Mouse (Mus musculus) spleen, postnatal 36 days (tissue): ENCODE measurements around the gene Cip2a.

ENCODE experiments used
- DNase-seq, 2 experiments: peaks; one replicate each; pipeline ENCODE4 v3.0.0; 2022; ENCODE audit warnings: low spot score in 2 of 2, mixed read lengths in 1 of 2

Cip2a gene

DNA sequence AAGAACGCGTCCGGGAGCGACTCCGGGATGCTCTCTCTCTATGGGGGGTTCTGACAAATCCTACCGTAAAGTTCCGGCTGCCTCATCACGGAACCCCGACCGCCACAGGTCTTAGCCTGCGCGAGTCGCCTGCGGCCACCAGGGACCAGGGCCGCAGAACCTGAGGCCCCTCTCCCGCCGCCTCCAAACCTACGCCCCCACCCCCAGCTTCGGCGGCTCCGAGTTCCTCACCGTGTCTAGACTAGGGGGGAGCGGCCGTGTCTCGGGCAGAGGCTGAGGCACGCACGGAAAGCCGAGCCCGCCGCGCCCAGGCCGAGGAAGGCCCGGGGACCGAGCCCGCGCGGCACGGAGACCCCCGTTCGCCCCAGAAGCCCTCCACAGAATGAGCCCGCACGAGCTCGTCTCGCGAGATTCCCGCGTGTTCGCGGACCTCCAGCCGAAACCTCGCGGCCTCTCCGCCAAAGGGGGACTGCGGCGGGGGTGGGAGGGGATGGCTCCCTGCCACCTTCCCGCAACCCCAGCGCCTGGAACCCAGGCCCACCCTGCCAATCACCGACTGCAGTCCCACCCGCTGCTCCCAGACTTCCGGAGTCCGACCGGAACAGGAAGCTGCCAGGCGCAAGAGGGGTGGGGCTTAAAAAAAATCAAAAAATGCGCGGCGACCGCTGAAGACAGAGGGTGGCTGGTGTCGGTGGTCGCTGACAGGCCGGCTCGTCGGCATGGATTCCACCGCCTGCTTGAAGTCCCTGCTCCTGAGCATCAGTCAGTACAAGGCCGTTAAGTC lies at the start of gene Cip2a, which contains the start of gene Dzip3:
Gene Cip2a (plus strand): TSS at position 627 of the 784 bp plus-strand sequence.
Gene Dzip3 (minus strand): TSS at position 607 of the 784 bp plus-strand sequence.
- DNase-seq = peak; percentile 84

DNA sequence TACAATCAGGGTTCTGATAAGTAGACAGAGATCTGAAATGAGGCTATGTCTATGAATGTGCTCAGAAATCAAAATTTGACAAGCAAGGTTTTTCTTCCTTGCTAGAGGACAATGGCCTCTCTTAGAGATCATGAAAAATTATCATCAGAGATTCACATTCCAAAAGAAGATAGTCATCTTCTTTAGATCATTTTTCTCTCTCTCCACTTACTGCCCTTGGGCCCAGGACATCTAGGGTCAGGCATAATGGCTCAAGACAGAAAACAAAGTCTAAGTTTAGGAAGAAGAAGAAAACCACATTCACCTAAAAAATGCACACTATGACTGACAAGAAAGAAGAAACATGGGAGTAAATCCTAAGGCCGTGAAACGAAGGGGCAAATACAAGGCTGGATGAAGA lies 21.0 kb upstream of the Cip2a start:
- no peak for DNase-seq

- no peak for DNase-seq
Measured at GRCm38 (mm10) chr16:48973548-48973947, 20.4 kb upstream of the Cip2a start.

- DNase-seq = no peak
Measured at GRCm38 (mm10) chr16:48979965-48980364, 14.0 kb upstream of the Cip2a start.

GRCm38 (mm10) chr16:48985034-48985627 lies 8.9 kb upstream of the Cip2a start:
- DNase-seq = no peak

- no peak for DNase-seq
Measured at GRCm38 (mm10) chr16:48989700-48990099, 4.3 kb upstream of the Cip2a start.

- DNase-seq = no peak
Measured at GRCm38 (mm10) chr16:48992437-48993230, 1.4 kb upstream of the Cip2a start.

DNA sequence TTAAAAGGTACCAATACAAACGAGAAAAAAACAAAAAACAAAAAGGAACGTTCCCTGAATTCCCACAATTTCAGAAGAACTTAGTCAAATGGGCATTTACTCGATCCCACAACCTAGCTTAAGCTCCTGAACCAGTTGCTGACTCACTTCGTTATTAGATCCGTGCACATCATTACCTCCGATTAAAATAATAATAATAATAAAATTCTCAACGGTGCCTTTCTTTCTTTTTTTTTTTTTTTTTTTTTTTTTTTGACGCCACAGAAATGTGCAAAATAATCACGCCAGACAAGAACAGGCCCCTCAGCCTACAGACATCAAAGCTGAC lies 790 bp upstream of the Cip2a start:
- DNase-seq = no peak

DNA sequence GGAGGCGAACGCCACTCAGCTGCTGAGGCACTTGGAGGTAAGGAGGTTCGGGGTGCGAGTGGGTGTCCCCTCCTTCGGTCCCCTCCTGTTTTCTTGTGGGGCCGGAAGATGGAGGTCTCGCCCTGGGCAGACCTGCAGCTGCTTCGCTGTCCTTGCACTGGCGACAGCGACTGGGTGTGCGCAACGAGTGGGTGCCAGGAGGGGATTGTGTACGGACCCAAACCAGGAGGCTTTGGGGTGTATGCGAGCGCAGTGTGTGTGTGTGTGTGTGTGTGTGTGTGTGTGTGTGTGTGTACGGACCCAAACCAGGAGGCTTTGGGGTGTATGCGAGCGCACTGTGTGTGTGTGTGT lies 333 bp downstream of the Cip2a start:
- peak in 1 of 2 experiments; percentile 2 for DNase-seq

DNA sequence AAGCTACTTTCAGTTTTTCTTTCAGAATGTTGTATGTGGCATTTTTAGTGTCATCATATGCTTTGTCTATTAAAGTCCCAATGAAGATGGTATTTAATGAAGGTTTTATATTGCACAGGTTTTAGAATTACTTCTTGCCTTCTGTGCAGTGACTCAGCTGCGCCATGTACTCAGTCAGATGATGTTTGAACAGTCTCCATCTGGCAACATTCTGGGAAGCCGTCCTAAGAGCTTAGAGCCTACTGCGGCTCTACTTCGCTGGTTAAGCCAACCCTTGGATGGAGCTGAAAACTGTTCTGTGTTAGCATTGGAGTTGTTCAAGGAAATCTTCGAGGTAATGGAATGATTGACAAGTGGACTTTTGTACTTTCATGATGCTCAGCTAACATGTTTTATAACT lies 10.2 kb downstream of the Cip2a start:
- no peak for DNase-seq

DNA sequence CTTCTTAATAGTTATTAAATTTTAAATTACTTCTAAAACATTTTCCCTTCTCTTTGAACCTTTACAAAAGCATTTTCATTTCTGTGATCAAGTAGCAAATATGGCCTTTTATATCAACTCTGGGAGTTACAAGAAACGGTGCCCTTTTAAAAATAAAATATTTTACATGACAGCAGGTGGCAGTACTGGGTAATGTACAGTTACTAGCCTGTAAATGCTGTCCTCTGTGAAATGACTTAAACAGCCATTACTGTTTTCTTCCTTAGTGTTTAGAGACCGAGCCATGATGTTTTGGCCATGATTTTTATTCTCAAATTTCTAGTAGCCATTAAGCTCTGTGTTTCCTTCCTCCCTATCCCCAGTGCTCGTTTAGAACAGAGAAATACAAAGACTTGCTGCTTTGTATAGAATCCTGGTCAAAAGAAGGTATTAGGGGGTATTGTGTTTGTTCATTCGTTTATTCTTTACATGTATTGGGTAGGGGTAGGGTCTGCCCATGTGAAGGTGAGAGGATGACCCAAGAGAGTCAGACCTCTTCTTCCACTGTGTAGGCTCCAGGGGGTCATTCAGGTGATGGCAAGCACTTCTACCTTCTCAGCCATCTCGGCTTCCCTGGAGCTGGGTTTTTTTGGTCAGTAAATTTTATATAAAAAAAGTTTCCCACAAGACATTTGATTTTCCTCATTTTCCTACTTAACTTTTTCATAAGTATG lies 22.8 kb downstream of the Cip2a start:
- no peak for DNase-seq

DNA sequence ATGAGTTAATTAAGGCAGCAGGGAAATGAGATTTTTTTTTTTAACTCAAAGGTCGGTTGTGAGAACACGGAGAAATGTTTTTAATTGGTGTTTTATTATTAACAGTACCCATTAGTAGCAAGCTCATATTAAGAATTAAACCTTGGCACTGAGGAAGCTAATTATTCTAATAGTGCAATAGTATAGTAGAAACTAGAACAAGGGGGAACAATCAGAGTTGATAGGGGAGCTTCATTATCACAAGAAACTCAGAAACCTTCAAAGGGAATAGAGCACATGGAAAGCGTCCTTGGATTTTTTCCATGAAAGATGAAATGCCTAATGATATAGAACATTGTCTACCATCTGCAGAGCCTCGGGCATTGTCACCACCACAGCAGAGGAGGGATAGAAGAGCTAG lies 41.9 kb downstream of the Cip2a start:
- no peak for DNase-seq

DNA sequence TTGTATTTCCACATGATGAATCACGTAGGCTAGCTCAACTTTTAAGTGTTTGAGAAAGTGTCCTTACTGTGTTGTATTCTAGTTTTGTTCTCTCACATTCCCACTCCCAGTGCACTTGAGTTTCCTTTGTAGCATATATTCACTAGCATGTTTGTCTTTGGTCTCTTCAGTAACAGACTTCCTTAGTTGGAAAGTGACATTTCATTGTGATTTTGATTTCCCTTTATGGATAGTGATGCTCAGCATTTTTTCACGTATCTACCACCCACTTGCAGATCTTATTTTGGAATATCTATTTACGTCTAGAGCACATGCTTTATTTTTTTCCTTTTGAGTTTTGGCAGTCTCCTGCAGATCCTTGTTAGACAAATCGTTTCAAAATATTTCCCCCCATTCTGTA lies 43.8 kb downstream of the Cip2a start:
- no peak for DNase-seq

DNA sequence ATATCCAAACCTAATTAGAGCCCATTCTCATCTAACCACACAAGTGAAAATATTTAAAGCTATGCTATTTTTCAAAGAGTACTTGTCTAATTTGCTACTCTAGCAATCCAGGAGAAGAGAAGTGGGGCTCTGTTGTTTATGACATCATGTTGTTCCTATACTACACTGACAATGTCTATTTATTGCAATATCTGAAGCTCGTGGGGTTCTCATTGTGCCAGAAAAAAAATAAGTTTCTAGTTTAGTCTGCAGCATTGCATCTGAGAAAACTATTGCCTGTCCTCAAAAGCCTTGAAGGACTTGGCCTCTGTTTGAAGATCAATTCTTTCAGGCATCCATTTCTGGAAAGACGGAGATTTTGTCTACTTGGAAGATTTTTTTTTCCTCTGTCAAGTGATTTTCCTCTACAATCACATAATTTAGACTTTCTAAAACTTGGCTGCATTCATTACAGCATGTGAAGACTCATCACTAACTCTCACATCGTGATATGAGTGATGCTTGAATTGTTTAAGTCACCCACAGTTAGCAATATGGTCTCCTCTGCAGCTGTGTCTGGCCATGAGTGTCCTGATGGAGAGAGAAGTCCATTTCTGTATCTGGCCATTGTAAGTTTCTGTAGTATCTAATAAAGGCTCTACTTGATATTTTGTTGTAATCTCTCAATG lies 46.7 kb downstream of the Cip2a start:
- no peak for DNase-seq

DNA sequence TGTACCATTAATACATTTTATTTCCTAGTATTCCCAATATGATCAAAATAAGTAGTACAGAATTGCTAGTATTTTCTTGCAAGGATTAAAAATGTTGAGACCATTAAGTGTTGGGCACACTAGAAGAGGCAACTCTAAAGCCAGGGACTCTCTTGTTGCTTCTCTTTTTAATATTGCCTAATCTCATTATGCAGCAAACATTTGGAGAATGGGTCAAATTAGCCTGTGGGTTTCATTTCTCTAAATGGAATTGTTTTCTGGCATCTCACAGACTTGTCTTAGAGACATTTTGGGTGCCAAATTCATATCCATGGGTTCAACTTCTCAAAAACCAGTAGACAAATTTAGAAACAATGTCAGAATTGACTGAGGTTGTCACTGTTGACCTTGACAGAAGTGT lies 55.2 kb downstream of the Cip2a start:
- DNase-seq = no peak

GRCm38 (mm10) chr16:49057186-49057585 lies 63.2 kb downstream of the Cip2a start, which contains the start of gene Myh15:
Myh15 (plus strand) TSS chr16:49057486.
- DNase-seq = no peak
